Mouse (Mus musculus): Measurements from ENCODE around the gene Trpv5. TPM values are rescaled to one million over a fixed set of nuclear protein-coding genes. Genes with fewer than 3 reads are reported as not detected.

Gene Trpv5
- total and polyA plus RNA-seq, 3 experiments: 0.12 to 0.26 TPM; not detected in 1

- TF ChIP-seq USF1 (IDR thresholded peaks at IDR 0.05; ENCODE audit: low read depth, low read length): no peak
- TF ChIP-seq JUND (IDR thresholded peaks at IDR 0.05; ENCODE audit: low read depth, low read length): peak; percentile 93
- TF ChIP-seq MYB (IDR thresholded peaks at IDR 0.05; ENCODE audit: low read depth, low read length): no peak
- peak; percentile 29; the same call in 1 of the 2 replicates for TF ChIP-seq ETS1 (IDR thresholded peaks at IDR 0.05; ENCODE audit: low read depth, low read length)
- peak; percentile 55 for TF ChIP-seq TCF12 (IDR thresholded peaks at IDR 0.05; ENCODE audit: low read depth, low read length)
- TF ChIP-seq NRF1 (IDR thresholded peaks at IDR 0.05; ENCODE audit: insufficient read depth, low read depth, low read length, poor library complexity, severe bottlenecking): no peak
- TF ChIP-seq E2F4 (IDR thresholded peaks at IDR 0.05; ENCODE audit: borderline replicate concordance, low read depth, low read length): no peak
- 0 out of 2 replicates have a peak, but pooled peaks have one; percentile 9 for TF ChIP-seq BHLHE40 (IDR thresholded peaks at IDR 0.05; ENCODE audit: borderline replicate concordance, low read depth, low read length)
- TF ChIP-seq SIN3A (IDR thresholded peaks at IDR 0.05; ENCODE audit: low read length): no peak; the same call in 1 of the 2 replicates
- TF ChIP-seq MAZ (IDR thresholded peaks at IDR 0.05; ENCODE audit: low read depth, low read length): 0 out of 2 replicates have a peak, but pooled peaks have one; percentile 17
- TF ChIP-seq USF2 (IDR thresholded peaks at IDR 0.05; ENCODE audit: borderline replicate concordance in 1 of 2, insufficient read depth in 1 of 2, low read depth in 1 of 2, low read length in 2 of 2): no peak
- TF ChIP-seq MAX (IDR thresholded peaks at IDR 0.05; ENCODE audit: low read length): no peak
- TF ChIP-seq RCOR1 (IDR thresholded peaks at IDR 0.05; ENCODE audit: low read depth, low read length): 0 out of 2 replicates have a peak, but pooled peaks have one; percentile 23
- TF ChIP-seq RAD21 (IDR thresholded peaks at IDR 0.05; ENCODE audit: low read depth, low read length): no peak
- no peak for TF ChIP-seq MAFK (IDR thresholded peaks at IDR 0.05; ENCODE audit: borderline replicate concordance, low read depth, low read length)
Measured at GRCm38 (mm10) chr6:41706275-41706674, 25.7 kb upstream of the Trpv5 start (continued).

GRCm38 (mm10) chr6:41704123-41704522 is 23.6 kb upstream of the Trpv5 start, which contains the start of gene Kel:
Kel (minus strand) TSS chr6:41704339.
- Histone ChIP-seq H3K27ac (ENCODE audit: control insufficient read depth, low read depth, low read length) (peak within 1 kb of the TSS; percentile 99), H3K27me3 (ENCODE audit: control insufficient read depth in 1 of 2, insufficient read depth in 2 of 2, low read length in 2 of 2) (no peaks in the 10 kb centered on the region), H3K9me3 (replicated peaks; ENCODE audit: insufficient read depth, low read length) (no peaks in the 10 kb centered on the region), H3K4me3 (ENCODE audit: control insufficient read depth in 1 of 2, insufficient read depth in 1 of 2, low read depth in 2 of 2, low read length in 2 of 2) (peak within 1 kb of the TSS; percentile 42 to 77), H3K36me3 (ENCODE audit: control insufficient read depth in 1 of 2, insufficient read depth in 2 of 2, low read length in 2 of 2) (peaks cover 8 to 66% of the 10 kb centered on the region in 2 experiments), H3K4me1 (ENCODE audit: control insufficient read depth in 1 of 2, insufficient read depth in 2 of 2, low read length in 2 of 2) (peaks cover 33 to 40% of the 10 kb centered on the region in 2 experiments), H3K79me2 (ENCODE audit: control insufficient read depth, insufficient read depth, low read length, poor library complexity) (peaks cover 15% of the 10 kb centered on the region), H3K9ac (ENCODE audit: control insufficient read depth, low read depth, low read length, poor library complexity, severe bottlenecking) (peak within 1 kb of the TSS; percentile 64)
- DNase-seq (ENCODE audit: low read depth, low spot score): peak; percentile 90
- TF ChIP-seq HCFC1 (IDR thresholded peaks at IDR 0.05; ENCODE audit: low read depth, low read length): peak; percentile 49
- TF ChIP-seq TCF12 (IDR thresholded peaks at IDR 0.05; ENCODE audit: low read depth, low read length): peak; percentile 97
- no peak for TF ChIP-seq ZNF384 (IDR thresholded peaks at IDR 0.05; ENCODE audit: low read depth, low read length)
- TF ChIP-seq TAL1 (IDR thresholded peaks at IDR 0.05; ENCODE audit: low read length): peak; percentile 97
- TF ChIP-seq TBP (IDR thresholded peaks at IDR 0.05; ENCODE audit: low read depth, low read length): peak; percentile 69
- TF ChIP-seq ZMIZ1 (IDR thresholded peaks at IDR 0.05; ENCODE audit: low read depth, low read length): peak; percentile 81
- no peak for TF ChIP-seq USF1 (IDR thresholded peaks at IDR 0.05; ENCODE audit: low read depth, low read length)
- TF ChIP-seq NRF1 (IDR thresholded peaks at IDR 0.05; ENCODE audit: insufficient read depth, low read depth, low read length, poor library complexity, severe bottlenecking): peak; percentile 47; the same call in 1 of the 2 replicates
- no peak for TF ChIP-seq UBTF (IDR thresholded peaks at IDR 0.05; ENCODE audit: borderline replicate concordance, insufficient read depth, low read depth, low read length)
- no peak for TF ChIP-seq MAX (IDR thresholded peaks at IDR 0.05; ENCODE audit: low read length)
- TF ChIP-seq E2F4 (IDR thresholded peaks at IDR 0.05; ENCODE audit: borderline replicate concordance, low read depth, low read length): no peak
- no peak for TF ChIP-seq SMC3 (IDR thresholded peaks at IDR 0.05; ENCODE audit: low read depth, low read length)
- TF ChIP-seq CHD1 (IDR thresholded peaks at IDR 0.05; ENCODE audit: low read depth, low read length): no peak
- peak; percentile 43; the same call in 1 of the 2 replicates for TF ChIP-seq BHLHE40 (IDR thresholded peaks at IDR 0.05; ENCODE audit: borderline replicate concordance, low read depth, low read length)
- 0 out of 2 replicates have a peak, but pooled peaks have one; percentile 10 for TF ChIP-seq ELF1 (IDR thresholded peaks at IDR 0.05; ENCODE audit: low read depth, low read length)
- peak; percentile 16; the same call in 1 of the 2 replicates for TF ChIP-seq MYC (IDR thresholded peaks at IDR 0.05; ENCODE audit: low read depth, low read length)
- TF ChIP-seq USF2 (IDR thresholded peaks at IDR 0.05; ENCODE audit: borderline replicate concordance in 1 of 2, insufficient read depth in 1 of 2, low read depth in 1 of 2, low read length in 2 of 2): no peak
- TF ChIP-seq RAD21 (IDR thresholded peaks at IDR 0.05; ENCODE audit: low read depth, low read length): no peak
- TF ChIP-seq POLR2AphosphoS2 (IDR thresholded peaks at IDR 0.05; ENCODE audit: low read length): peak; percentile 89
- 0 out of 2 replicates have a peak, but pooled peaks have one; percentile 41 for TF ChIP-seq MXI1 (IDR thresholded peaks at IDR 0.05; ENCODE audit: low read depth, low read length)
- no peak for TF ChIP-seq MEF2A (IDR thresholded peaks at IDR 0.05; ENCODE audit: extremely low read depth, insufficient replicate concordance, low read depth, low read length, poor library complexity, severe bottlenecking)
- TF ChIP-seq GABPA (IDR thresholded peaks at IDR 0.05; ENCODE audit: low read depth, low read length): no peak; the same call in 1 of the 2 replicates
- TF ChIP-seq RCOR1 (IDR thresholded peaks at IDR 0.05; ENCODE audit: low read depth, low read length): peak; percentile 84
- 0 out of 2 replicates have a peak, but pooled peaks have one; percentile 28 for TF ChIP-seq KAT2A (conservative IDR thresholded peaks at IDR 0.05; ENCODE audit: low read depth, low read length)
- TF ChIP-seq ZC3H11A (IDR thresholded peaks at IDR 0.05; ENCODE audit: low read depth, low read length): no peak
